Mouse (Mus musculus) ovary, postnatal 10 days (tissue): ENCODE data around the gene Ddx23.

ENCODE experiments used
- DNase-seq: peaks from one replicate; pipeline ENCODE4 v3.0.0; 2022; ENCODE audit warnings: low spot score

Gene Ddx23

GRCm38 (mm10) chr15:98608058-98608783 is 54.5 kb downstream of the Ddx23 start:
- no peak for DNase-seq

GRCm38 (mm10) chr15:98607557-98607956 is 55.1 kb downstream of the Ddx23 start:
- DNase-seq = no peak

DNA sequence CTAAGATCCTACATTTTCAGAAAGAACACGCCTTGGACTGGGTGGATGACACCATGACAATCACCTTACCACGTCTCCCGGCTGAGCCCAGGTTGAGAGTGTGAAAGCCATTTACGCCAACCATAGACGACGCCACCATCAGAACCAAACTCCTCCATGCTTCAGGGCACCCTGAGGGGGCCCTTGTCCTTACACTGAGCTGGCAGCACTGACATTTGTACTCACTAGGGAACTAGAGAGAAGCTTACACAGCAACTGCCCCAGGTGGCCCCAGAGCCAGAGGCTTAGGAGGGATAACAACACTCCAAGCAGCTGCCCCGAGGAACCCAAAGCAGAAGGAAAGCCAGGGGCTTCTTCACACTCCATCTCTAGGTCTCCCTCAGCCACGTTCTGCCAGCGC is 56.0 kb downstream of the Ddx23 start:
- DNase-seq = no peak

DNA sequence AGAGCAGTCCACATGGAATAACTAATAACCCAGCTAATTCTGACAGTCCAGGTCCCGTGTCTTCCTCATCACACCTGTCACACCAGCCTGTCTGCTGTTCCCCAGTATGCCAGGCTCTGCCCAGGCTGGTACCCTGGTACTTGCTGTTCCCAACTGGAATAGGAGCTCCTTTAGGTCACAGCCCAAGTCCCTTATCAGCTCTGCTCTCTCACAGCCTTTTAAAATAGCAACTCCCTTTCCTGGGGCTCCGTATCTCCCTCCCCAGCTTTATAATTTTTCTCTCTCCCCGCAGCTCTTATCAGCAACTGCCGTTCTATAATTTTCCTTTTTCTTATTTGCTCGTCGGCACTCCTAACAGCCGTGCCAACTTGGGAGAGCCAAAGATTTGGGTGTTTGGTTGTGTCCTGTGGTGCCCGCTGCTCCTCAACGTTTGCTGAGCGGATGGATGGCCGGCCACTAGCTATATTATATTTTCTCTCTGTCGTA is 56.6 kb downstream of the Ddx23 start:
- no peak for DNase-seq

- DNase-seq = no peak
Measured at GRCm38 (mm10) chr15:98604041-98604575, 58.6 kb downstream of the Ddx23 start.

DNA sequence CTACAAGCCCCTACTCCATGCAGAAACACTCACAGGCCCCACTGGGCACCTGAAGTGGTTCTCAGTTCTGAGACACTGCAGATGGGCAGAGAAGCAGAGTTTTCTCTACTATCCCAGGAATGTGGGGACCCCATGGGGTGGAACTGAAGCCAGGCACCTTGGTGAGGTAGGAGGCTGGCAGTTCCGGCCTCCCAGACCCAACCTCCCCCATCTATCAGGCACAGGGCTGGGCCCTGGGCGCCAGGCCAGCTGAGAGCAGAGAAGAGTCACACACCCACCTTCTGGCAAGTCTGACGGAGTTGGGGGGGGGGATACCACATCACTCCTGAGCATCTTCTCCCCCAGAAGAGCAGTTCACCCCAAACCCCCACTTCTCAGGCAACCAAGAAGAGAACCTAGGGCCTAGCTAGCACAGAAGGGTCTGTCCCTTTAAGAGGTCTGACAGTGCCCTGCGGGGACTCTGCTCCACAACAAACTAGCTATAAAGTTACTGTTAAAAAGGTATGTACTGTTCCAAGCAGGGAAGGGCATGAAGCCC is 59.7 kb downstream of the Ddx23 start:
- no peak for DNase-seq

- no peak for DNase-seq
Measured at GRCm38 (mm10) chr15:98602191-98602881, 60.4 kb downstream of the Ddx23 start.

- DNase-seq = no peak
Measured at GRCm38 (mm10) chr15:98601832-98602190, 60.9 kb downstream of the Ddx23 start.

DNA sequence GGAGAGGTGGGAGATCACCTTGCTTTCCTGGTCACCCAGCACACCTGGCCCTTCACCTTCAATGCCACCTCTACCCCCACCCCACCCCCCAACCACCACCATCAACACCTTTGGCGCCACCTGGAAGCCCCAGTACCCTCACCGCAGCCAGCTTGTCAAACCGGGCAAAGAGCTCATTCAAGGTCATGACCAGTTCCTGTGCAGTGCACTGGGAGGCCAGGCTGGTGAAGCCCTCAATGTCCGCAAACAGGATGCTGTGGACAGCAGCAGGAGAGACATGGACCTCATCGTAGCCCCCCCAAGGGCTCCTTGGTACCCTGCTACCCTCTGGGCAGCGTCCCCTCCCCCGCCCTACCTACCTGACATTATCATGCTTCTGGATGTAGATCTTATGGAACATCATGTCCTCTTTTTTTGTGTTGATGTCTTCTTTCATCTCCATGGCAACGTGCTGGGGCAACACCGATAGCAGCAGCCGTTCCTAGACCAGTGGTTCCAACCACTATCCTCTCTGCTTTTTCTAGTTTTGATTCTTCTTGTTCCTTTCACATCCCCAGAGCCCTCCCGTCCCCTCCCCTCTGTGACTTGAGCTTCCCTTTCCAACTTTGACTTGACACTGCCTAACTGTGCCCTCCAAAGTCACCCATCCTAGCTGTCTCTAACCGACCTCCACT is 62.5 kb downstream of the Ddx23 start:
- no peak for DNase-seq

DNA sequence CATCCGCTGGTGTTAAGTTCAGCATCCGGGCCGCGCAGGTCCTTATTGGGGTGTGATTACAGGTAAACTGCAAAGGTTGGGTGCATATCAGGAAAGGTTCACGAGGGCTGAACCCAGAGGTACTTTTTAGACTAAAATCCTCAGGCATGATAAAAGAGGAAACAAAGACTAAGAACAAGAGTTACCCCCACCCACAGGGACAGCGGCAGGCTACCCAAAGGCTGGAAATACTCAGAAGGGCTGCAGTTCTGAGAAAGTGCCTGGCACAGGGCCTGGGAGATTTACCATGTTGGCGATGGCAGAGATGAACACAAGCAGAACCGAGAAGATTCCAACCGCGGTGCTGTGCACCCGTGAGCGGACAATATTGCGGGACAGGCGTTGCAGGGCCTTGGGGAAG is 66.1 kb downstream of the Ddx23 start:
- DNase-seq = no peak
